Mouse (Mus musculus) liver, embryonic 14.5 days (tissue): ENCODE measurements at regions not wholly inside any gene's neighbourhood (a gene's known extent, or its start where the extent isn't known, plus 50 kb on each side); places are given as distances from the start of the nearest gene placed in this dataset.

Source experiments
- ATAC-seq: fragments of 200-750 bp; cut with Nextera tagmentation; 2 replicates; pipeline ENCODE4 v1.8.0; 2017; ENCODE audit warnings: moderate number of reproducible peaks, mild to moderate bottlenecking, moderate library complexity; ENCODE audit not compliant: insufficient read depth
- DNase-seq, 3 experiments: peaks; one replicate each; pipeline ENCODE4 v3.0.0-alpha.2; 2012 to 2013; ENCODE audit warnings: low read depth in 3 of 3, low spot score in 3 of 3
- H3K27ac ChIP-seq: fragments of 300-500 bp; sonication (generic); 2 replicates; pipeline ENCODE4 v1.5.1; 2014; ENCODE audit warnings: moderate library complexity, mild to moderate bottlenecking, control low read depth, inconsistent platforms
- H3K27me3 ChIP-seq: fragments of 300-500 bp; sonication (generic); 2 replicates; pipeline ENCODE4 v1.6.1; 2014; ENCODE audit warnings: mild to moderate bottlenecking, low read length, moderate library complexity; ENCODE audit not compliant: control insufficient read depth, insufficient read depth
- H3K36me3 ChIP-seq: fragments of 300-500 bp; sonication (generic); replicated peaks from 2 replicates; pipeline ENCODE4 v1.6.1; 2014; ENCODE audit warnings: low read depth; ENCODE audit not compliant: control insufficient read depth, insufficient read depth
- H3K4me1 ChIP-seq, 2 experiments: fragments of 200-500 bp in 1 of 2; fragments of 300-500 bp in 1 of 2; sonication (generic) in 1 of 2; replicated peaks; 2 replicates each; pipeline ENCODE4 v1.6.1; 2012 to 2014; ENCODE audit warnings: antibody characterized with exemption in 1 of 2, inconsistent platforms in 1 of 2, low read length in 1 of 2; ENCODE audit not compliant: control insufficient read depth in 2 of 2, insufficient read depth in 2 of 2
- H3K4me2 ChIP-seq: fragments of 300-500 bp; sonication (generic); 2 replicates; pipeline ENCODE4 v1.6.1; 2014; ENCODE audit warnings: low read depth, mild to moderate bottlenecking, control low read depth, moderate library complexity
- H3K4me3 ChIP-seq, 2 experiments: fragments of 200-500 bp in 1 of 2; fragments of 300-500 bp in 1 of 2; sonication (generic) in 1 of 2; 2 replicates each; pipeline ENCODE4 v1.5.1; 2012 to 2014; ENCODE audit warnings: low read depth in 2 of 2, low read length in 2 of 2, mild to moderate bottlenecking in 2 of 2, control low read depth in 1 of 2, inconsistent platforms in 1 of 2, moderate library complexity in 1 of 2; ENCODE audit not compliant: insufficient read depth in 1 of 2
- H3K9ac ChIP-seq: fragments of 300-500 bp; sonication (generic); replicated peaks from 2 replicates; pipeline ENCODE4 v1.6.1; 2014; ENCODE audit warnings: mild to moderate bottlenecking, control low read depth, moderate library complexity
- H3K9me3 ChIP-seq: fragments of 300-500 bp; sonication (generic); 2 replicates; pipeline ENCODE4 v1.6.1; 2016; ENCODE audit warnings: low read length, mixed read lengths; ENCODE audit not compliant: control insufficient read depth
- CTCF ChIP-seq: IDR thresholded peaks from 2 replicates; pipeline ENCODE4 v1.5.1; 2016; ENCODE audit warnings: antibody characterized with exemption, low read depth, control low read depth
- EP300 ChIP-seq: IDR thresholded peaks from 2 replicates; pipeline ENCODE4 v1.6.1; 2016; ENCODE audit warnings: antibody characterized with exemption, low read depth
- WGBS: fragments of 180-500 bp; shearing (Covaris S2); extraction: QIAGEN DNeasy Blood & Tissue Kit; methylation state at CpG from one replicate; pipeline ENCODE4 v1.1.7; 2014; ENCODE audit not compliant: insufficient replicate concordance; 5-methylcytosine and 5-hydroxymethylcytosine counted together

DNA sequence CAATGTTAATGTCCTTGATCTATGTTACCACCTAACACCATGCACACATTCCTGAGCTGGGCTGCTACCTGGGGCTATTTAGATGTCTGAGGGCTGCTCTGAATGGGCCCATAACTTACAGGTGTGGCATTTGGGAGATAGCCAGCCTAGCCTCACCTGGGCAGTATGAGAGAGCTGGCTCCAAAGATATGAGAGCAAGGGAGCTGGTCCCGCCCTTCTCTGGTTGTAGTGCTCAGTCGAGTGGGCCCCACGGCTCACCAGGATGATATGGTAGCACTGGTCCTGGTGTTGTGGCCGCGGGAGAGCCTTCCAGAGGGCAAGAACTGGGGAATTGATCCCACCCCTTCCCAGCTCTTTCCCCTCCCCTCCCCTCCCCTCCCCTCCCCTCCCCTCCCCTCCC, 93.0 kb upstream of the Epha5 start:
- H3K27ac ChIP-seq, result no peak overlapping the region
- TF ChIP-seq EP300 (no peak), CTCF (no peak)
- DNase-seq (no peak), ATAC-seq (no peak)
- 49% methylated on average over 5 of the region's 5 CpGs for WGBS
- no peak overlapping the region for H3K9ac ChIP-seq
- H3K4me1 ChIP-seq, result no peaks in the 10 kb centered on the region
- no peaks in the 10 kb centered on the region for H3K27me3 ChIP-seq
- no peaks in the 10 kb centered on the region for H3K36me3 ChIP-seq
- no peak overlapping the region for H3K4me2 ChIP-seq
- H3K9me3 ChIP-seq, result no peaks in the 10 kb centered on the region
- no peak overlapping the region for H3K4me3 ChIP-seq

GRCm38 (mm10) chr5:84480978-84481377, 63.8 kb upstream of the Epha5 start:
- Histone ChIP-seq H3K27me3 (no peaks in the 10 kb centered on the region), H3K27ac (no peak overlapping the region), H3K4me2 (no peak overlapping the region), H3K9me3 (no peaks in the 10 kb centered on the region), H3K36me3 (no peaks in the 10 kb centered on the region), H3K4me3 (no peak overlapping the region), H3K9ac (no peak overlapping the region), H3K4me1 (no peaks in the 10 kb centered on the region)
- ATAC-seq (no peak), DNase-seq (no peak)
- TF ChIP-seq CTCF (no peak), EP300 (no peak)
